Mouse (Mus musculus) large intestine, adult 2 months (tissue): Measurements from ENCODE around the gene Slc6a5. TPM values are rescaled to one million over a fixed set of nuclear protein-coding genes. Genes with fewer than 3 reads are reported as not detected.
"Not testable (repeated sequence)": the region's sequence is repeated elsewhere in the genome, so short reads cannot be mapped to it uniquely, and the experiment has no call there.

Experiments used
- DNase-seq: peaks from one replicate; pipeline ENCODE4 v3.0.0-alpha.2; 2012; ENCODE audit warnings: low read depth, low spot score
- WGBS: fragments of 180-500 bp; shearing (Covaris S2); methylation state at CpG from one replicate; pipeline ENCODE4 v1.1.7; 2018; 5-methylcytosine and 5-hydroxymethylcytosine counted together
- polyA plus RNA-seq: library from polyadenylated mRNA; depleted of rRNA; stranded (reverse); fragments of >200 nt; gene quantifications from 2 replicates; pipeline ENCODE4 v1.2.3, GENCODE M21; 2012

The Slc6a5 gene
- polyA plus RNA-seq, 1 experiment = not detected

GRCm38 (mm10) chr7:49911147-49911946, 1.4 kb downstream of the Slc6a5 start:
- DNase-seq = no peak
- 7% methylated on average over 23 of the region's 23 CpGs for WGBS

- no peak for DNase-seq
- WGBS = 5% methylated on average over 26 of the region's 26 CpGs
Observed at GRCm38 (mm10) chr7:49911947-49912262, 2.0 kb downstream of the Slc6a5 start.

- DNase-seq = no peak
- WGBS = 6% methylated on average over 4 of the region's 4 CpGs
Observed at GRCm38 (mm10) chr7:49913164-49913563, 3.2 kb downstream of the Slc6a5 start.

- no peak for DNase-seq
- 3% methylated on average over 5 of the region's 5 CpGs for whole genome bisulfite sequencing
Observed at GRCm38 (mm10) chr7:49913728-49914328, 3.9 kb downstream of the Slc6a5 start.

- DNase-seq = no peak
- 11% methylated on average over 9 of the region's 9 CpGs for WGBS
Observed at GRCm38 (mm10) chr7:49914946-49915345, 5.0 kb downstream of the Slc6a5 start.

GRCm38 (mm10) chr7:49915471-49915870, 5.5 kb downstream of the Slc6a5 start:
- no peak for DNase-seq
- 7% methylated on average over 11 of the region's 11 CpGs for WGBS

- WGBS = 80% methylated on average over 4 of the region's 4 CpGs
Observed at GRCm38 (mm10) chr7:49919494-49919893, 9.5 kb downstream of the Slc6a5 start.

GRCm38 (mm10) chr7:49920751-49921150, 10.8 kb downstream of the Slc6a5 start:
- no peak for DNase-seq
- WGBS = 68% methylated on average over 4 of the region's 4 CpGs

More at GRCm38 (mm10) chr7:49919494-49919893, 9.5 kb downstream of the Slc6a5 start:
- no peak for DNase-seq

GRCm38 (mm10) chr7:49922928-49923327, 13.0 kb downstream of the Slc6a5 start:
- 37% methylated on average over 4 of the region's 4 CpGs for WGBS
- no peak for DNase-seq

GRCm38 (mm10) chr7:49923376-49923775, 13.4 kb downstream of the Slc6a5 start:
- under 1% methylated on average over 13 of the region's 13 CpGs for WGBS
- DNase-seq = peak; percentile 22

GRCm38 (mm10) chr7:49928571-49928970, 18.6 kb downstream of the Slc6a5 start:
- no peak for DNase-seq
- WGBS = 60% methylated on average over 3 of the region's 3 CpGs

GRCm38 (mm10) chr7:49929999-49930398, 20.1 kb downstream of the Slc6a5 start:
- WGBS = 66% methylated on average over 4 of the region's 4 CpGs
- DNase-seq = no peak

- 77% methylated on average over 14 of the region's 14 CpGs for WGBS
- not testable (repeated sequence) for DNase-seq
Observed at GRCm38 (mm10) chr7:49933386-49934115, 23.6 kb downstream of the Slc6a5 start.

GRCm38 (mm10) chr7:49936821-49937220, 26.9 kb downstream of the Slc6a5 start:
- WGBS = 84% methylated on average over 3 of the region's 3 CpGs
- no peak for DNase-seq

- WGBS = 50% methylated on average over 3 of the region's 3 CpGs
- no peak for DNase-seq
Observed at GRCm38 (mm10) chr7:49942023-49942422, 32.1 kb downstream of the Slc6a5 start.

- 71% methylated on average over 5 of the region's 5 CpGs for WGBS
- no peak for DNase-seq
Observed at GRCm38 (mm10) chr7:49942490-49942889, 32.5 kb downstream of the Slc6a5 start.

- no peak for DNase-seq
- WGBS = 84% methylated on average over 9 of the region's 9 CpGs
Observed at GRCm38 (mm10) chr7:49946691-49947090, 36.7 kb downstream of the Slc6a5 start.

GRCm38 (mm10) chr7:49953546-49954181, 43.7 kb downstream of the Slc6a5 start:
- peak; percentile 0 for DNase-seq
- WGBS = 60% methylated on average over 4 of the region's 4 CpGs

GRCm38 (mm10) chr7:49954834-49955233, 44.9 kb downstream of the Slc6a5 start:
- 15% methylated on average over 7 of the region's 7 CpGs for WGBS
- no peak for DNase-seq

- 41% methylated on average over 3 of the region's 3 CpGs for WGBS
- DNase-seq = no peak
Observed at GRCm38 (mm10) chr7:49957142-49957541, 47.2 kb downstream of the Slc6a5 start.
